Mouse (Mus musculus) stomach, postnatal 0 days (tissue): ENCODE data around the gene Prrxl1.

Experiments
- CTCF ChIP-seq: IDR thresholded peaks from 2 replicates; pipeline ENCODE4 v1.5.1; 2016; ENCODE audit warnings: antibody characterized with exemption, low read depth, mild to moderate bottlenecking, moderate library complexity
- EP300 ChIP-seq: optimal IDR thresholded peaks from 2 replicates; pipeline ENCODE3; 2016; ENCODE audit warnings: antibody characterized with exemption

- TF ChIP-seq CTCF (no peak), EP300 (no peak)
These were observed 45.9 kb upstream of the Prrxl1 start for GRCm38 (mm10) chr14:32553198-32553903.
